Mouse (Mus musculus) cerebellum, adult 2 months (tissue): ENCODE measurements around the gene Rpl14. TPM values are rescaled to one million over a fixed set of nuclear protein-coding genes. Genes with fewer than 3 reads are reported as not detected.
"Not testable (repeated sequence)": the region's sequence is repeated elsewhere in the genome, so short reads cannot be mapped to it uniquely, and the experiment has no call there.

Experiments used
- DNase-seq, 2 experiments: peaks; one replicate each; pipeline ENCODE4 v3.0.0; 2021
- H3K27ac ChIP-seq: fragments of 200-500 bp; 2 replicates; pipeline ENCODE4 v1.5.1; 2012; ENCODE audit warnings: low read length, control low read depth, inconsistent platforms; ENCODE audit not compliant: insufficient read depth
- H3K27me3 ChIP-seq: fragments of 200-500 bp; 2 replicates; pipeline ENCODE4 v1.6.1; 2012; ENCODE audit warnings: inconsistent platforms, mild to moderate bottlenecking, low read length, moderate library complexity; ENCODE audit not compliant: control insufficient read depth, insufficient read depth
- H3K4me1 ChIP-seq: fragments of 200-500 bp; 2 replicates; pipeline ENCODE4 v1.6.1; 2011; ENCODE audit warnings: low read length; ENCODE audit not compliant: control insufficient read depth, insufficient read depth
- H3K4me3 ChIP-seq: fragments of 200-500 bp; replicated peaks from 2 replicates; pipeline ENCODE3; 2011; ENCODE audit warnings: mild to moderate bottlenecking, low read depth, low read length, control low read depth; ENCODE audit not compliant: insufficient read depth
- CTCF ChIP-seq: fragments of 200-500 bp; IDR thresholded peaks from 2 replicates; pipeline ENCODE4 v1.5.1; 2011; ENCODE audit warnings: low read depth, mild to moderate bottlenecking, control low read depth, low read length, moderate library complexity, borderline replicate concordance; ENCODE audit not compliant: insufficient read depth
- POLR2A ChIP-seq: fragments of 200-500 bp; IDR thresholded peaks from 2 replicates; pipeline ENCODE4 v1.6.1; 2011; ENCODE audit warnings: low read length, control low read depth, borderline replicate concordance; ENCODE audit not compliant: insufficient read depth
- WGBS: fragments of 180-500 bp; shearing (Covaris S2); methylation state at CpG from one replicate; pipeline ENCODE4 v1.1.7; 2018; 5-methylcytosine and 5-hydroxymethylcytosine counted together
- polyA plus RNA-seq: library from polyadenylated mRNA; depleted of rRNA; stranded (reverse); fragments of >200 nt; gene quantifications from 2 replicates; pipeline ENCODE4 v1.2.3, GENCODE M21; 2012; rRNA removed

The Rpl14 gene
- polyA plus RNA-seq, result 327 and 353 TPM in 2 replicates

DNA sequence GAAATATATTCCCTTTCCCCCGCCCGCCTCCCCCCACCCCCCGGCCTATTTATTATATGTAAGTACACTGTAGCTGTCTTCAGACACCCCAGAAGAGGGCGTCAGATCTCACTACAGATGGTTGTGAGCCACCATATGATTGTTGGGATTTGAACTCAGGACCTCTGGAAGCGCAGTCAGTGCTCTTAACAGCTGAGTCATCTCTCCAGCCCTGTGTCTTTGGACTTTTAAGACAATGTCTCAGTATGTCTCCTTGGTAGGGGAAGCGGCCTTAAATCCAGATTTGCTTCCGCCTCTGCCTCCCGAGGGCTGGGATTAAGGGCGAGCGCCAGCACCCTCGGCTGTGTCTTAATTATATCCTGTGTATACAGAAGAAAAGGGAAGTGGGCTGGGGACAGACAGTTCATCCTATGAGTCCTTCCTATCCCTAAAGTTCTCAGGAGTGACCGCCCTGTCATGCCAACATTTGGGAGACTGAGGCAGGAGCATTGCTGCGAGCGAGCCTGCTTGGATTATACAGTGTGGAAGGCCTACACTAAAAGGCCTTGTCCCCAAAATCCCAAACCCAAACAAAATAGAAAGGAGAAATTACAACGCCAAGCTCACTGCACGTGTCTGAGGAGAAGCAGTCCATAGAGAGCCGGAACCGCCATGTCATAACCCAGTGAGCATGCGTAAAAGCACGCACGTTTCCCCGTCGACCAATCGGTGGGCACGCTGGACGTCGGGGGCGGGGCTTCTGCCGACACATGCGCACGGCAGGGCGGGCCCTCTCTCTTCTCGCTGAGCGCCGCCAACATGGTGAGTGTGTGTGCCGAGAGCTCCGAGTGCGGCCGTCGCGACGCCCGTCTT is at the start of gene Rpl14:
Gene Rpl14, plus strand, starts transcription at position 704 of the 852 bp plus-strand sequence.
- H3K4me3 ChIP-seq, result peak within 1 kb of the TSS; percentile 95
- H3K4me1 ChIP-seq, result no peaks in the 10 kb centered on the region
- H3K27ac ChIP-seq, result peak within 1 kb of the TSS; percentile 84
- peak; percentile 97 to 99 for DNase-seq
- H3K27me3 ChIP-seq, result no peaks in the 10 kb centered on the region
- TF ChIP-seq CTCF, result no peak
- peak; percentile 93 for TF ChIP-seq POLR2A
- whole genome bisulfite sequencing, result 3% methylated on average over 43 of the region's 43 CpGs

GRCm38 (mm10) chr9:120527270-120527669 is 44.0 kb upstream of the Rpl14 start:
- Histone ChIP-seq H3K27ac (no peak overlapping the region), H3K27me3 (no peaks in the 10 kb centered on the region), H3K4me1 (no peaks in the 10 kb centered on the region), H3K4me3 (no peak overlapping the region)
- no peak for DNase-seq
- TF ChIP-seq CTCF (no peak), POLR2A (no peak)
- 51% methylated on average over 4 of the region's 4 CpGs for WGBS

DNA sequence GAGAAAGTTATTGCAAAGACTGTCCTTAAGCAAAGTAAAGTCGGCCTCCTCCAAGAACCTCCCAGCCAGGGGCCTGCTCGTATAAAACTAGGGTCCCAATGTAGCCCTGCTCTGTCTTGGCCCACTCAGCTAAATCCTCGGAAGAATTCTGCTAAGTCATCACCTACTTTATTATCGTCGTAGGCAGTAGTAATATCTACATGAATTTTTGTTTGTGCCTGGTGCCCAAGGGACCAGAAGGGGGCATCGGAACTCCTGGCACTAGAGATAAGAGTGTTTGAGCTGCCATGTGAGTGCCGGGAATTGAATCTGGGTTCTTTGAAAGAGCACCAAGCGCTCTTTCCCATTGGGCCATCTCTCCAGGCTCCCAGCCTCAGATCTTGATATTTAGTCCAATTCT is 43.3 kb upstream of the Rpl14 start:
- no peaks in the 10 kb centered on the region for H3K4me1 ChIP-seq
- DNase-seq, result no peak
- no peak overlapping the region for H3K27ac ChIP-seq
- no peak overlapping the region for H3K4me3 ChIP-seq
- 88% methylated on average over 8 of the region's 8 CpGs for WGBS
- TF ChIP-seq CTCF (no peak), POLR2A (no peak)
- no peaks in the 10 kb centered on the region for H3K27me3 ChIP-seq

GRCm38 (mm10) chr9:120528815-120529510 is 42.3 kb upstream of the Rpl14 start:
- no peak for DNase-seq
- H3K4me1 ChIP-seq, result no peaks in the 10 kb centered on the region
- TF ChIP-seq POLR2A (no peak), CTCF (no peak)
- H3K27ac ChIP-seq, result no peak overlapping the region
- H3K27me3 ChIP-seq, result no peaks in the 10 kb centered on the region
- H3K4me3 ChIP-seq, result no peak overlapping the region
- 83% methylated on average over 17 of the region's 17 CpGs for WGBS

DNA sequence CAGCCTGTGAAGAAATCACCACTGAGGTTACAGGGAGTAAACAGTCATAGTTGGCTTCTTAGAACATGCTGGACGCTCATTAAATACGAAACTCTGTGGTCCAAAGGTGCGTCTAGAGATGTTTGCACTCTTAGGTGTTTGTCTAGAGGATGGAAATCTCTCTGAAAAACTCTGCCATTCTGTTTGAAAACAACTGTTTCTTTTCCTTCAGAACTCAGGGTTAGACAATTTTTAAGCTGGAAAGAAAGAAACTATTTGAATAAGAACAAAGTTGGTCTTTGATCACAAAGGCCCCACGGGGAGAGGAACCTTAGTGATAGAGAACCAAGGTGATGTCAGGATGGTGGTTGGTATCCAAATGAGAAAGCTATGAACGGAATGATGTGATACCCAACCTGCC is 40.8 kb upstream of the Rpl14 start:
- Histone ChIP-seq H3K27me3 (no peaks in the 10 kb centered on the region), H3K27ac (no peak overlapping the region), H3K4me1 (no peaks in the 10 kb centered on the region), H3K4me3 (no peak overlapping the region)
- no peak for DNase-seq
- WGBS, result 88% methylated on average over 5 of the region's 5 CpGs
- TF ChIP-seq POLR2A (no peak), CTCF (no peak)

- TF ChIP-seq CTCF (no peak), POLR2A (no peak)
- no peaks in the 10 kb centered on the region for H3K27me3 ChIP-seq
- 64% methylated on average over 6 of the region's 6 CpGs for WGBS
Observed at GRCm38 (mm10) chr9:120532062-120532461, 39.2 kb upstream of the Rpl14 start.

GRCm38 (mm10) chr9:120532691-120533090 is 38.6 kb upstream of the Rpl14 start:
- WGBS, result 90% methylated on average over 6 of the region's 6 CpGs

More at GRCm38 (mm10) chr9:120532062-120532461, 39.2 kb upstream of the Rpl14 start:
- no peaks in the 10 kb centered on the region for H3K4me1 ChIP-seq
- DNase-seq, result no peak
- H3K27ac ChIP-seq, result no peak overlapping the region
- H3K4me3 ChIP-seq, result no peak overlapping the region

DNA sequence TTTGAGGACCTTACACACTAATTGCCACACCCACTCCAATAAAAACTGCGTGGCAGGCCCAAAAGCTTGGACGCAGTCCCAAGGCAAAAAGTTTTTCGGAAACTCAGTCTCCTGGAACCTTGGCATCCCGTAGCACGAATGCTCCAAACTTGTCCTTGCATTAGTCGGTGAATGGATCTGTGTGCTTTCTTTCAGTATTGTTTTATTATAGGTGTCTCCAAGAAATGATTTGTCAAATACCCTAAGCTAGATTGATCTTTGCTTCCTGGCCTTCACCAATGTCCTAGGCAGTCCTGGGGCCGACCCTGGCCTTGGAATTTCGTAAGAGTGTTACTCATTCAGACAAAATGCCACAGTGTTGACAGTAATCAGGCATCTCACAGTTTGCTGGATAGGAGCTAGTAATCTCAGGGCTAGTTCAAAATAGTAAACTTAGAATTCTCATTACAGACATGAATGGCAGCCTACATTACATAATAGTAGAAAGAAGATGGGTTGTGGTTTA is 37.7 kb upstream of the Rpl14 start:
- H3K27ac ChIP-seq, H3K4me1 ChIP-seq, H3K27me3 ChIP-seq, H3K4me3 ChIP-seq, DNase-seq: not testable (repeated sequence)
- 94% methylated on average over 8 of the region's 8 CpGs for WGBS

More at GRCm38 (mm10) chr9:120532691-120533090, 38.6 kb upstream of the Rpl14 start:
- TF ChIP-seq POLR2A (no peak), CTCF (no peak)
- DNase-seq, result no peak
- Histone ChIP-seq H3K4me3 (no peak overlapping the region), H3K27me3 (no peaks in the 10 kb centered on the region), H3K4me1 (no peaks in the 10 kb centered on the region), H3K27ac (no peak overlapping the region)
